Mouse (Mus musculus): ENCODE measurements around the gene Med25. TPM values are rescaled to one million over a fixed set of nuclear protein-coding genes. Genes with fewer than 3 reads are reported as not detected.

The Med25 gene
- polyA plus RNA-seq, 1 experiment from 2014 or later: 35.6 TPM

GRCm38 (mm10) chr7:44849416-44850111, 42.9 kb downstream of the Med25 start:
- under 1% methylated on average over 41 of the region's 41 CpGs for WGBS (ENCODE audit: insufficient replicate concordance)
- H3K9ac ChIP-seq (replicated peaks): peak overlapping the region; percentile 81
- no peak for TF ChIP-seq CTCF (IDR thresholded peaks at IDR 0.05; ENCODE audit: low read depth)
- no peak for TF ChIP-seq EP300 (IDR thresholded peaks at IDR 0.05; ENCODE audit: low read depth)
- H3K27me3 ChIP-seq (ENCODE audit: insufficient read depth, low read length): no peaks in the 10 kb centered on the region
- no peaks in the 10 kb centered on the region for H3K9me3 ChIP-seq (ENCODE audit: low read length)
- peaks cover 39% of the 10 kb centered on the region for H3K4me1 ChIP-seq (ENCODE audit: insufficient read depth)
- DNase-seq (peak; percentile 92), ATAC-seq (peak; percentile 57)
- peak overlapping the region; percentile 80 for H3K4me3 ChIP-seq (ENCODE audit: low read depth, low read length)
- H3K27ac ChIP-seq (ENCODE audit: low read depth): peak overlapping the region; percentile 99
- H3K4me2 ChIP-seq (ENCODE audit: low read depth, low read length): peak overlapping the region; percentile 75
- peaks cover 22% of the 10 kb centered on the region for H3K36me3 ChIP-seq (replicated peaks; ENCODE audit: insufficient read depth, low read length)

GRCm38 (mm10) chr7:44848561-44849415, 43.7 kb downstream of the Med25 start, which contains the start of the genes Akt1s1 and Tbc1d17:
TSS of gene Akt1s1 (plus strand) at chr7:44848991.
TSS of gene Tbc1d17 (minus strand) at chr7:44849079.
- H3K9me3 ChIP-seq (ENCODE audit: low read length): no peaks in the 10 kb centered on the region
- H3K9ac ChIP-seq (replicated peaks): peak within 1 kb of the TSS; percentile 81
- H3K27me3 ChIP-seq (ENCODE audit: insufficient read depth, low read length): no peaks in the 10 kb centered on the region
- DNase-seq: peak; percentile 97
- peak within 1 kb of the TSS; percentile 80 for H3K4me3 ChIP-seq (ENCODE audit: low read depth, low read length)
- peak within 1 kb of the TSS; percentile 75 for H3K4me2 ChIP-seq (ENCODE audit: low read depth, low read length)
- WGBS (ENCODE audit: insufficient replicate concordance): under 1% methylated on average over 54 of the region's 54 CpGs
- peak; percentile 85 for ATAC-seq
- peaks cover 35% of the 10 kb centered on the region for H3K4me1 ChIP-seq (ENCODE audit: insufficient read depth)
- TF ChIP-seq CTCF (IDR thresholded peaks at IDR 0.05; ENCODE audit: low read depth): 0 out of 2 replicates have a peak, but pooled peaks have one; percentile 7
- peak; percentile 44 for TF ChIP-seq EP300 (IDR thresholded peaks at IDR 0.05; ENCODE audit: low read depth)
- peaks cover 30% of the 10 kb centered on the region for H3K36me3 ChIP-seq (replicated peaks; ENCODE audit: insufficient read depth, low read length)
- H3K27ac ChIP-seq (ENCODE audit: low read depth): peak within 1 kb of the TSS; percentile 99

GRCm38 (mm10) chr7:44847772-44848171, 44.7 kb downstream of the Med25 start:
- ATAC-seq: no peak
- peaks cover 39% of the 10 kb centered on the region for H3K36me3 ChIP-seq (replicated peaks; ENCODE audit: insufficient read depth, low read length)
- no peak for TF ChIP-seq EP300 (IDR thresholded peaks at IDR 0.05; ENCODE audit: low read depth)

DNA sequence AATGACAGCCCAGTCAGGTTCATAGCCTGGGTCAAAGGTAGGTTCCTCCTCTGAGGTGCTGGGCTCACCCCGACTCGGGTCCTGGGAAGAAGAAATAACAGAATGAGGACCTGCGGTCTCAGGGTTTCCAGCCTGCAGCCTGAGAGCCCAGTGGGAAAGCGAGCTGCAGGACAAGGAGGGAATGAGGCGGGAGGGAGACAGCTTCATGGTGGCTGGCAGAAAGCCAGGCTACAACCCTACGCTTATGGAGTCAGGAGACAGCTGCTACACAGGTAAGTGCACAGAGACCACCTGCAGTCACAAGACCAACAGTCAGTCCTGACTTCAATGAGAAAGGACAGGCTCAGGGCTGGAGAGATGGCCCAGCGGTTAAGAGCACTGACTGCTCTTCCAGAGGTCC, 45.7 kb downstream of the Med25 start:
- no peak for ATAC-seq
- 94% methylated on average over 7 of the region's 7 CpGs for WGBS (ENCODE audit: insufficient replicate concordance)
- H3K36me3 ChIP-seq (replicated peaks; ENCODE audit: insufficient read depth, low read length): peaks cover 46% of the 10 kb centered on the region

More at GRCm38 (mm10) chr7:44847772-44848171, 44.7 kb downstream of the Med25 start:
- DNase-seq: no peak
- peak overlapping the region; percentile 69 for H3K9ac ChIP-seq (replicated peaks)
- 84% methylated on average over 5 of the region's 5 CpGs for WGBS (ENCODE audit: insufficient replicate concordance)
- H3K9me3 ChIP-seq (ENCODE audit: low read length): no peaks in the 10 kb centered on the region
- no peaks in the 10 kb centered on the region for H3K27me3 ChIP-seq (ENCODE audit: insufficient read depth, low read length)
- peak overlapping the region; percentile 80 for H3K4me3 ChIP-seq (ENCODE audit: low read depth, low read length)
- peaks cover 26% of the 10 kb centered on the region for H3K4me1 ChIP-seq (ENCODE audit: insufficient read depth)
- H3K4me2 ChIP-seq (ENCODE audit: low read depth, low read length): peak overlapping the region; percentile 75
- H3K27ac ChIP-seq (ENCODE audit: low read depth): peak overlapping the region; percentile 99; the same call in 1 of the 2 replicates

DNA sequence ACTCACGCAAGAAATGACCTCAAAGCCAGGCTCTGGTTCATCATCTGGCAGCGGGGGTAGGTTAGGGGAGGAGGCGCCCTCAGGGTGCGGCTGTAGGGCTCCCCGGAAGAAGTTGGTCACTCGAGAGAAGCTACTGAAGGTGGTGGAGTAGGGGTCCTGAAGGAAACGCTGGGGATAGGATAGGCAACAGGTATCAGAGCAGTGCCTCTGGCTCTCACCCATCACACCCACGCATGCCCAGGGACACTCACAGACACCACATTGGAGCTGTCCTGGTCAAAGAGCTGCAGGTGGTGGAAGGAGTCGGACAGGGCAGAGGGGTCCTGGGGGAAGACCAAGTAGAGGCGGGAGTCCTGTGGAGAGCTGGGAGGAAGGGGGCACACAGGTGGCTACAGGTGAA, 47.5 kb downstream of the Med25 start:
- H3K27me3 ChIP-seq (ENCODE audit: insufficient read depth, low read length): 0 out of 2 replicates have a peak, but pooled peaks cover 2% of the 10 kb centered on the region
- H3K4me1 ChIP-seq (ENCODE audit: insufficient read depth): peaks cover 12% of the 10 kb centered on the region
- ATAC-seq: no peak
- TF ChIP-seq CTCF (IDR thresholded peaks at IDR 0.05; ENCODE audit: low read depth): no peak
- no peak for TF ChIP-seq EP300 (IDR thresholded peaks at IDR 0.05; ENCODE audit: low read depth)
- no peak for DNase-seq
- no peak overlapping the region for H3K27ac ChIP-seq (ENCODE audit: low read depth)
- 89% methylated on average over 10 of the region's 10 CpGs for WGBS (ENCODE audit: insufficient replicate concordance)
- no peak overlapping the region for H3K4me2 ChIP-seq (ENCODE audit: low read depth, low read length)
- H3K36me3 ChIP-seq (replicated peaks; ENCODE audit: insufficient read depth, low read length): peaks cover 48% of the 10 kb centered on the region
- no peaks in the 10 kb centered on the region for H3K9me3 ChIP-seq (ENCODE audit: low read length)
- H3K9ac ChIP-seq (replicated peaks): no peak overlapping the region
- H3K4me3 ChIP-seq (ENCODE audit: low read depth, low read length): no peak overlapping the region

More for the DNA sequence above, 45.7 kb downstream of the Med25 start:
- Histone ChIP-seq H3K9me3 (ENCODE audit: low read length) (no peaks in the 10 kb centered on the region), H3K4me3 (ENCODE audit: low read depth, low read length) (no peak overlapping the region), H3K4me2 (ENCODE audit: low read depth, low read length) (no peak overlapping the region), H3K9ac (replicated peaks) (no peak overlapping the region), H3K4me1 (ENCODE audit: insufficient read depth) (peaks cover 23% of the 10 kb centered on the region), H3K27me3 (ENCODE audit: insufficient read depth, low read length) (no peaks in the 10 kb centered on the region), H3K27ac (ENCODE audit: low read depth) (no peak overlapping the region)
- no peak for DNase-seq
- TF ChIP-seq CTCF (IDR thresholded peaks at IDR 0.05; ENCODE audit: low read depth) (no peak), EP300 (IDR thresholded peaks at IDR 0.05; ENCODE audit: low read depth) (no peak)

All from liver, postnatal 0 days (tissue).